Mouse (Mus musculus) midbrain, embryonic 12.5 days (tissue): ENCODE results near the gene Zbtb38. TPM values are rescaled to one million over a fixed set of nuclear protein-coding genes. Genes with fewer than 3 reads are reported as not detected.
A peak's percentile ranks its signal among the peaks of the same experiment; 100 is the strongest.

Experiments
- ATAC-seq: fragments of 200-750 bp; cut with Nextera tagmentation; 2 replicates; pipeline ENCODE4 v1.8.0; 2017; ENCODE audit warnings: low read depth, moderate TSS enrichment, moderate library complexity; ENCODE audit not compliant: low FRiP score
- H3K27ac ChIP-seq: fragments of 300-500 bp; sonication (generic); replicated peaks from 2 replicates; pipeline ENCODE4 v1.5.1; 2016; ENCODE audit warnings: mild to moderate bottlenecking
- H3K27me3 ChIP-seq: fragments of 300-500 bp; sonication (generic); 2 replicates; pipeline ENCODE4 v1.6.1; 2016; ENCODE audit warnings: mild to moderate bottlenecking
- H3K36me3 ChIP-seq: fragments of 300-500 bp; sonication (generic); 2 replicates; pipeline ENCODE4 v1.6.1; 2016
- H3K4me1 ChIP-seq: fragments of 300-500 bp; sonication (generic); 2 replicates; pipeline ENCODE4 v1.6.1; 2016
- H3K4me2 ChIP-seq: fragments of 300-500 bp; sonication (generic); replicated peaks from 2 replicates; pipeline ENCODE4 v1.6.1; 2016; ENCODE audit warnings: mild to moderate bottlenecking, moderate library complexity
- H3K4me3 ChIP-seq: fragments of 300-500 bp; sonication (generic); 2 replicates; pipeline ENCODE4 v1.5.1; 2016; ENCODE audit warnings: mild to moderate bottlenecking
- H3K9ac ChIP-seq: fragments of 300-500 bp; sonication (generic); replicated peaks from 2 replicates; pipeline ENCODE4 v1.6.1; 2016; ENCODE audit warnings: mild to moderate bottlenecking, moderate library complexity
- H3K9me3 ChIP-seq: fragments of 300-500 bp; sonication (generic); 2 replicates; pipeline ENCODE4 v1.6.1; 2016; ENCODE audit warnings: mild to moderate bottlenecking
- WGBS: fragments of 180-500 bp; shearing (Covaris S2); methylation state at CpG from one replicate; pipeline ENCODE4 v1.1.7; 2016; 5-methylcytosine and 5-hydroxymethylcytosine counted together
- polyA plus RNA-seq: library from polyadenylated mRNA; unstranded; fragments of >200 nt; fragmentation: Nextera tagmentation; extraction: Ambion mirVana; gene quantifications from 2 replicates; pipeline ENCODE4 v1.2.1, GENCODE M21; 2016

Gene Zbtb38
- polyA plus RNA-seq, 1 experiment from 2014 or later: 17.7 TPM

GRCm38 (mm10) chr9:96756638-96757435 is 4.2 kb upstream of the Zbtb38 start:
- no peak overlapping the region for H3K27ac ChIP-seq
- H3K4me2 ChIP-seq: no peak overlapping the region
- ATAC-seq: no peak
- H3K4me3 ChIP-seq: no peak overlapping the region
- H3K27me3 ChIP-seq: no peaks in the 10 kb centered on the region
- no peak overlapping the region for H3K9ac ChIP-seq
- peaks cover 5% of the 10 kb centered on the region; the same call in 1 of the 2 replicates for H3K4me1 ChIP-seq
- no peaks in the 10 kb centered on the region for H3K9me3 ChIP-seq
- no peaks in the 10 kb centered on the region for H3K36me3 ChIP-seq
- 93% methylated on average over 9 of the region's 9 CpGs for WGBS

GRCm38 (mm10) chr9:96755761-96756160 is 3.1 kb upstream of the Zbtb38 start:
- no peak overlapping the region for H3K9ac ChIP-seq
- H3K4me3 ChIP-seq: no peak overlapping the region
- H3K4me1 ChIP-seq: peaks cover 5% of the 10 kb centered on the region; the same call in 1 of the 2 replicates
- ATAC-seq: no peak
- H3K27ac ChIP-seq: no peak overlapping the region
- no peak overlapping the region for H3K4me2 ChIP-seq
- 90% methylated on average over 11 of the region's 11 CpGs for WGBS
- H3K36me3 ChIP-seq: no peaks in the 10 kb centered on the region
- no peaks in the 10 kb centered on the region for H3K27me3 ChIP-seq
- no peaks in the 10 kb centered on the region for H3K9me3 ChIP-seq

GRCm38 (mm10) chr9:96754625-96754969 is 2.0 kb upstream of the Zbtb38 start:
- Histone ChIP-seq H3K4me1 (peaks cover 5% of the 10 kb centered on the region; the same call in 1 of the 2 replicates), H3K27ac (no peak overlapping the region), H3K27me3 (no peaks in the 10 kb centered on the region), H3K36me3 (no peaks in the 10 kb centered on the region), H3K4me2 (no peak overlapping the region), H3K9ac (no peak overlapping the region), H3K4me3 (no peak overlapping the region), H3K9me3 (no peaks in the 10 kb centered on the region)
- no peak for ATAC-seq
- 69% methylated on average over 1 of the region's 1 CpGs for WGBS

- no peak overlapping the region for H3K27ac ChIP-seq
- 84% methylated on average over 11 of the region's 11 CpGs for WGBS
- no peak overlapping the region for H3K9ac ChIP-seq
- H3K9me3 ChIP-seq: no peaks in the 10 kb centered on the region
- H3K4me2 ChIP-seq: no peak overlapping the region
- H3K4me1 ChIP-seq: peaks cover 5% of the 10 kb centered on the region; the same call in 1 of the 2 replicates
- H3K4me3 ChIP-seq: no peak overlapping the region
- no peaks in the 10 kb centered on the region for H3K36me3 ChIP-seq
- H3K27me3 ChIP-seq: no peaks in the 10 kb centered on the region
- no peak for ATAC-seq
Measured at GRCm38 (mm10) chr9:96753921-96754624, 1.4 kb upstream of the Zbtb38 start.

- no peak overlapping the region for H3K9ac ChIP-seq
- H3K9me3 ChIP-seq: no peaks in the 10 kb centered on the region
- 94% methylated on average over 8 of the region's 8 CpGs for WGBS
- no peaks in the 10 kb centered on the region for H3K27me3 ChIP-seq
- no peak for ATAC-seq
- H3K36me3 ChIP-seq: no peaks in the 10 kb centered on the region
- H3K4me3 ChIP-seq: no peak overlapping the region
- H3K27ac ChIP-seq: no peak overlapping the region
- H3K4me1 ChIP-seq: 0 out of 2 replicates have a peak, but pooled peaks cover 5% of the 10 kb centered on the region
- no peak overlapping the region for H3K4me2 ChIP-seq
Measured at GRCm38 (mm10) chr9:96753392-96753791, 761 bp upstream of the Zbtb38 start.

- WGBS: 91% methylated on average over 15 of the region's 15 CpGs
- H3K9me3 ChIP-seq: no peaks in the 10 kb centered on the region
- no peak for ATAC-seq
Measured at GRCm38 (mm10) chr9:96751821-96752602, 619 bp downstream of the Zbtb38 start.

GRCm38 (mm10) chr9:96750636-96751035 is 2.0 kb downstream of the Zbtb38 start:
- 98% methylated on average over 11 of the region's 11 CpGs for WGBS
- no peaks in the 10 kb centered on the region for H3K27me3 ChIP-seq

More at GRCm38 (mm10) chr9:96751821-96752602, 619 bp downstream of the Zbtb38 start:
- no peak overlapping the region for H3K4me3 ChIP-seq
- H3K4me1 ChIP-seq: 0 out of 2 replicates have a peak, but pooled peaks cover 5% of the 10 kb centered on the region
- no peak overlapping the region for H3K27ac ChIP-seq
- H3K36me3 ChIP-seq: no peaks in the 10 kb centered on the region
- no peaks in the 10 kb centered on the region for H3K27me3 ChIP-seq
- no peak overlapping the region for H3K9ac ChIP-seq
- H3K4me2 ChIP-seq: no peak overlapping the region

GRCm38 (mm10) chr9:96746527-96746926 is 6.1 kb downstream of the Zbtb38 start:
- no peak for ATAC-seq
- H3K36me3 ChIP-seq: no peaks in the 10 kb centered on the region
- H3K9me3 ChIP-seq: no peaks in the 10 kb centered on the region
- 92% methylated on average over 9 of the region's 9 CpGs for WGBS
- no peak overlapping the region for H3K4me2 ChIP-seq
- H3K4me3 ChIP-seq: no peak overlapping the region
- H3K4me1 ChIP-seq: peaks cover 2% of the 10 kb centered on the region; the same call in 1 of the 2 replicates
- H3K27me3 ChIP-seq: no peaks in the 10 kb centered on the region
- no peak overlapping the region for H3K9ac ChIP-seq
- no peak overlapping the region for H3K27ac ChIP-seq

More at GRCm38 (mm10) chr9:96750636-96751035, 2.0 kb downstream of the Zbtb38 start:
- Histone ChIP-seq H3K4me3 (no peak overlapping the region), H3K36me3 (no peaks in the 10 kb centered on the region), H3K9me3 (no peaks in the 10 kb centered on the region), H3K27ac (no peak overlapping the region), H3K4me2 (no peak overlapping the region), H3K9ac (no peak overlapping the region), H3K4me1 (0 out of 2 replicates have a peak, but pooled peaks cover 5% of the 10 kb centered on the region)
- no peak for ATAC-seq

- Histone ChIP-seq H3K4me2 (no peak overlapping the region), H3K9me3 (no peaks in the 10 kb centered on the region), H3K27me3 (no peaks in the 10 kb centered on the region), H3K27ac (no peak overlapping the region), H3K9ac (no peak overlapping the region), H3K36me3 (no peaks in the 10 kb centered on the region), H3K4me1 (peaks cover 12% of the 10 kb centered on the region), H3K4me3 (no peak overlapping the region)
- 95% methylated on average over 2 of the region's 2 CpGs for WGBS
- no peak for ATAC-seq
Measured at GRCm38 (mm10) chr9:96744909-96745308, 7.7 kb downstream of the Zbtb38 start.

GRCm38 (mm10) chr9:96741365-96742085 is 11.1 kb downstream of the Zbtb38 start:
- H3K4me2 ChIP-seq: peak overlapping the region; percentile 33; the same call in 1 of the 2 replicates
- WGBS: 72% methylated on average over 17 of the region's 17 CpGs
- H3K9me3 ChIP-seq: no peaks in the 10 kb centered on the region
- H3K4me1 ChIP-seq: peaks cover 12% of the 10 kb centered on the region
- H3K36me3 ChIP-seq: no peaks in the 10 kb centered on the region
- no peak overlapping the region for H3K4me3 ChIP-seq
- H3K27ac ChIP-seq: peak overlapping the region; percentile 35; the same call in 1 of the 2 replicates
- H3K27me3 ChIP-seq: no peaks in the 10 kb centered on the region
- no peak overlapping the region for H3K9ac ChIP-seq
- peak; percentile 38; the same call in 1 of the 2 replicates for ATAC-seq

GRCm38 (mm10) chr9:96740712-96741364 is 11.8 kb downstream of the Zbtb38 start:
- H3K27me3 ChIP-seq: no peaks in the 10 kb centered on the region
- H3K4me3 ChIP-seq: no peak overlapping the region
- H3K9ac ChIP-seq: no peak overlapping the region
- H3K27ac ChIP-seq: peak overlapping the region; percentile 35; the same call in 1 of the 2 replicates
- H3K4me1 ChIP-seq: peaks cover 12% of the 10 kb centered on the region
- no peaks in the 10 kb centered on the region for H3K9me3 ChIP-seq
- WGBS: 57% methylated on average over 15 of the region's 15 CpGs
- no peaks in the 10 kb centered on the region for H3K36me3 ChIP-seq
- peak overlapping the region; percentile 33; the same call in 1 of the 2 replicates for H3K4me2 ChIP-seq
- ATAC-seq: no peak
